Mouse (Mus musculus) layer of hippocampus, postnatal 25 days (tissue): Measurements from ENCODE around the gene BC052040. TPM values are rescaled to one million over a fixed set of nuclear protein-coding genes. Genes with fewer than 3 reads are reported as not detected.

Experiments
- DNase-seq, 2 experiments: peaks; one replicate each; pipeline ENCODE4 v3.0.0; 2022; ENCODE audit warnings: mixed read lengths in 2 of 2, low spot score in 1 of 2; ENCODE audit errors: extremely low spot score in 1 of 2
- total RNA-seq, 2 experiments: library from RNA; stranded (reverse); gene quantifications; 2 replicates each; pipeline ENCODE4 v1.2.3; 2021

The BC052040 gene
- total RNA-seq, 2 experiments from 2014 or later: 6.6 to 7.0 TPM

GRCm38 (mm10) chr2:115757685-115758084 is 176.2 kb downstream of the BC052040 start:
- no peak for DNase-seq

- DNase-seq: no peak
These were observed 177.0 kb downstream of the BC052040 start for GRCm38 (mm10) chr2:115758542-115758941.

DNA sequence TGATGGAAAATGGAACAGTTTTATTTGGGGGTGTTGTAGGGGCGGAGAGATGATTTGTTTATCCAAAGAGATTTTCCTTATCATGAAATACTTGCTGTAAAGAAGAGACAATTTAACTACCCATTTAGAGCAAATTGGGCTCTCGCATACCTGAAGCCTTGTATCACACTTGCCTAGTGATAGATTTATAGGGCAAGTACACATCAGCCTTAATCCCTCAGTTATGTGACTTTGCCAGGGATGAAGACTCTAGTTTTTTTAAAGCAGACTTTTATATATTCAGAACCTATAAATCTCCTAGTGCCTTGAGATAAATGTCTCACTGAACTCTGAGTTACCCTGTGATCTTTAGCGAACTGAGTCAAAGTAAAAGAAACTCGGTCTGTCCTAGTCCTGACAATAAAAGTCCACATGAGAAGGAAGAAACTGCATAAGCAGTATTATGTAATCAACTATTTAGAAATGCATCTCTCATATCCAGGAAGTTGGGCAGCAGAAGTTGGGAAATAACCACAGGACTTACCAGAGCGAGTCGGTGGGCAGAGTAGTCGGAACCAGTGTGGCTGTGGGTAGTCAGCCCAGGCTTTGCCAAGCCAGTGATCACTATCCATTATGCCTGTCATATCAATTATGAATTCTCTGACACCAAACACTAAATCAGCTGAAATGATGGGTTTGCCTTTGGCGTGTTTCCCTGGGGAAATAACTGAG is 183.2 kb downstream of the BC052040 start:
- no peak for DNase-seq

- DNase-seq: peak; percentile 15 to 25
These were observed 188.2 kb downstream of the BC052040 start for GRCm38 (mm10) chr2:115769597-115770305.

DNA sequence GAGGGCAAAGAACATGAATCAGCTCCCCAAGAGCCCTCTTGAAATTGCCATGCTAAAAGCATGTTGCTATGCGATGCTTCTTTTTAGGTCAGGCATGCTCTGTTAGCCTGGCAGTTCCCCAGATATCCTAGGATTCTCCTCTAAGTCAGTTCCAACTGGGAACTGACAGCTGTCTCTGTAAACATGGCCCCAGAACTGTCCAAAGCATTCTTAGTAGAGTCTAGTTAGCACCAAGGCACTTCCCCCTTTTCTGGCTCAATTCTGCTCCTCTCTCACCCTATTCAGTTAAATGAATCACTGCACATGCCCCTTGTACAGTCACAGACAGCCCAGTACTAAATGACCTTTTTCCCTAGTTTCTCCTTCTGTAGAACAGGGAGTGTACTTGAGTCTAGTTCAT is 191.2 kb downstream of the BC052040 start:
- no peak for DNase-seq

- no peak for DNase-seq
These were observed 192.8 kb downstream of the BC052040 start for GRCm38 (mm10) chr2:115774153-115774908.

DNA sequence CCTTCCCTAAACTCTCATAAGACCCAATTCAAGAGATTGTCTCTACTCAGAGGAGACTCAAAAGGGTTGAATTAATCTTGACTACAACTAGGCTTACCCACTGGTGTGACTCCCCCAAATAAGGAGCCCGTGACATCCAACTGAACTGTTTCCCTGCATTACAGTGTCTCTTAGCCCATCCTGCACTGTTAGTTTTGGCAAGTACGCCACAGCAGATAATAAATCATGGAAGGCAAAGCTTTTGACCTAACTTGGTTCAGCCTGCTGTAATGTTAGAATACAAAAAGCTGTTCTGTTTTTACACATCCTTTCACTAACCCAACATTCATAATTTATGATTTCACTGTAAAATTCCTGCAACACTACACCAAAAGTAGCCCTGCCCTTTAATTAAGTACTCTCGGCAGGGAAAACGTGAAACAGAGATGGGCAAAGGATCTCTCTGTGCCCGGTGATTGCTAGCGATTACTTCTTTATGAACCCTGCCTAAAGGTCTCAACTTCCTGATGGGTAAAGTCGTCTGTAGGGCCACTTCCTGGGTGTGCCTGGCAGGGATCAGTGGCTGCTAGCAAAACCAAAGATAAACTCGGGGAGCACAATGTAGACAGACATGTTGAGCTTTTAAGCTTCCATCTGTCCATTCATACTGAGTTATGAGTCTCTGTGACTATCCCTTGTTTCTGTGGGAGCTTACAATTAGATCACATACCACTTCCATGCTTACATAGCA is 194.1 kb downstream of the BC052040 start:
- no peak for DNase-seq

DNA sequence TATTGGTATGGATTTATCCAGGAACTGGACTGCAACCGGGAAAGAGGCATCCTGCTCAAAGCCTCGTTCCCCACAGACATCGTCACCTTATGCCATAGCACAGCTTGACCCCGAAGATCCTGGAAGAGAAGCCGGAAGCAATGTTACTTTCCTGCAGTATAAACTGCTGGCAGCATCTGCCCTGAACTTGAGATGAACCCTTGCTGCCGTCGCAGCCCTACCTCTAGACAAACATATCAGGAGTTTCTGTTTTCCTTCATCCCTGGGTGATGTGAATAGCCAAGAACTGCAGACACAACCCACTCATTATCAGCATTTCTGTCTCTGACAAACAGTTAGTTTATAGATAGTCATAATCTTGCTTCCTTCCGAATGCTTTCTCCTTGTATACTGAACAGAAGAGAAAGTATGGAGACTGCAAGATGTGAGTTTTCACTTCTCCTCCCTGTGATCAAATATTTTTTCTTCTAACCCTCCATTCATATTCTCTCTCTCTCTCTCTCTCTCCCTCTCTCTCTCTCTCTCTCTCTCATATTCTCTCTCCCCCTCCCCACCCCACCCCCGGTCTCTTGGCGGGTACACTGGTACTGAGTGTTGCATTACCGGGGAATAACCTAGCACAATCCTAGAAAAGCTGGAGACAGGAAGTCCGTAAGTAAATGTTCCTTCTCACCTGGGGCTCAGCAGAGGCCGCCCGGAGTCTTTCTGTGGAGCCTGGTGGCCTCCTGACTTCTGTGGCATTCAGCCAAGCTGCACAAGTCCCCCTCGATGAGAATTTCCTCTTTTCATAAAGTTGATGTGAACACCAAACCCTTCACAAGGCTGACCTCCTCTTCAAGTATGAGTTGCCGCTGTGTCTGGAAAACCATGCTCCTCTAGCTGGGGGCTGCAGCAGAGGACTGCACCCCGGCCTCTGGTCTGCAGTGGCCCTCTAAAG is 195.7 kb downstream of the BC052040 start:
- no peak for DNase-seq

GRCm38 (mm10) chr2:115780546-115781011 is 199.1 kb downstream of the BC052040 start:
- no peak for DNase-seq

GRCm38 (mm10) chr2:115785687-115786086 is 204.2 kb downstream of the BC052040 start:
- no peak for DNase-seq

DNA sequence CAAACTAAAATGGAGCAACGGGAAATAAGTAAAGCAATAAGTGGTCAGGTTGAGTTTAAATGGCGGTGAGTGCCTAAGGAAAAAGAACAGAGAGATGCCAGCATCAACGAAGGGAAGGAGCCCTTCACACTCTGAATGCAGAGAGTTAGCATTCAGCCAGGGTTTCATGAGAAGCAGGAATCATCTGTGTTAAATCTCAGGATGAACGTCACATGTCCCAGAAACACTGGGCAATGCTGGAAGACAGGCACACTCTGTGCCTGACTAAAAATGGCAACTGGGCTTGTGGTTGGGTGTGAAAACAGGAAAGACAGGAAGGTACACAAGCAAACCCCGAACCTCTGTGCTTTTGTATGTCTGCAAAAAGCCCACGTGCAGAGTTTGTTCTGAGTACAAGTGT is 217.3 kb downstream of the BC052040 start:
- no peak for DNase-seq

DNA sequence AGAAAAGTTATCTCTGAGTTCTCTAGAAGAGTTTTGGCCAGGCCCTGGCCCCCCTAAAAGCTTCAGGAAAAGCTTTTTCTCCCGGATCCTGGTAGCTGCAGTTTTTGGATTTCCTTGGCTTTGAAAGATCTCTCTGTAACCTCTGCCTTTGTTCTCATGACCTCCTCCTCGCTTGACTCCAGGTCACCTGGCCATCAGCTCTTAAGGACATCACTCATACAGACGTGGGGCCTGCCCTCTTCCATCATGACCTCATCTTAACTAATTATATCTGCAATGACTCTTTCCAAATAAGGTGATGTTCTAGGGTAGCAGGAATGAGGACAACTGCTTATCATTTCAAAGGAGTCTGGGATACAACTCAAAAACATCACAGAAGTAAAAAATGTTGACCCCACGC is 226.9 kb downstream of the BC052040 start:
- DNase-seq: no peak

GRCm38 (mm10) chr2:115813316-115813715 is 231.8 kb downstream of the BC052040 start:
- no peak for DNase-seq

GRCm38 (mm10) chr2:115813721-115814120 is 232.2 kb downstream of the BC052040 start:
- no peak for DNase-seq

- DNase-seq: no peak
These were observed 236.4 kb downstream of the BC052040 start for GRCm38 (mm10) chr2:115817959-115818358.

GRCm38 (mm10) chr2:115822361-115822760 is 240.8 kb downstream of the BC052040 start:
- no peak for DNase-seq
